Mouse (Mus musculus): Measurements from ENCODE around the gene Smurf1. TPM values are rescaled to one million over a fixed set of nuclear protein-coding genes. Genes with fewer than 3 reads are reported as not detected.

Smurf1 gene
- polyA plus RNA-seq, 1 experiment: 33.6 TPM

- Histone ChIP-seq H3K36me3 (ENCODE audit: control insufficient read depth, insufficient read depth, low read length) (no peaks in the 10 kb centered on the region), H3K4me1 (replicated peaks; ENCODE audit: control insufficient read depth, insufficient read depth, low read length) (no peaks in the 10 kb centered on the region), H3K27me3 (ENCODE audit: control insufficient read depth, insufficient read depth, low read length) (no peaks in the 10 kb centered on the region), H3K27ac (ENCODE audit: control insufficient read depth, insufficient read depth, low read length) (no peak overlapping the region), H3K4me3 (ENCODE audit: control insufficient read depth, insufficient read depth, low read length) (no peak overlapping the region)
- WGBS: 95% methylated on average over 3 of the region's 3 CpGs
- no peak for DNase-seq
- no peak for TF ChIP-seq CTCF (IDR thresholded peaks at IDR 0.05; ENCODE audit: borderline replicate concordance, control insufficient read depth, extremely low read depth, insufficient read depth, low read length, poor library complexity)
- TF ChIP-seq POLR2A (IDR thresholded peaks at IDR 0.05; ENCODE audit: control insufficient read depth, extremely low read depth, insufficient read depth, low read length, poor library complexity): no peak
Observed at GRCm38 (mm10) chr5:144983227-144983626, 17.6 kb upstream of the Smurf1 start.

- Histone ChIP-seq H3K4me1 (replicated peaks; ENCODE audit: control insufficient read depth, insufficient read depth, low read length) (no peaks in the 10 kb centered on the region), H3K27ac (ENCODE audit: control insufficient read depth, insufficient read depth, low read length) (no peak overlapping the region), H3K36me3 (ENCODE audit: control insufficient read depth, insufficient read depth, low read length) (no peaks in the 10 kb centered on the region), H3K4me3 (ENCODE audit: control insufficient read depth, insufficient read depth, low read length) (no peak overlapping the region), H3K27me3 (ENCODE audit: control insufficient read depth, insufficient read depth, low read length) (no peaks in the 10 kb centered on the region)
- TF ChIP-seq POLR2A (IDR thresholded peaks at IDR 0.05; ENCODE audit: control insufficient read depth, extremely low read depth, insufficient read depth, low read length, poor library complexity): no peak
- no peak for TF ChIP-seq CTCF (IDR thresholded peaks at IDR 0.05; ENCODE audit: borderline replicate concordance, control insufficient read depth, extremely low read depth, insufficient read depth, low read length, poor library complexity)
- 83% methylated on average over 6 of the region's 6 CpGs for WGBS
- no peak for DNase-seq
Observed at GRCm38 (mm10) chr5:144979110-144979509, 13.5 kb upstream of the Smurf1 start.

- Histone ChIP-seq H3K36me3 (ENCODE audit: control insufficient read depth, insufficient read depth, low read length) (no peaks in the 10 kb centered on the region), H3K4me1 (replicated peaks; ENCODE audit: control insufficient read depth, insufficient read depth, low read length) (no peaks in the 10 kb centered on the region), H3K4me3 (ENCODE audit: control insufficient read depth, insufficient read depth, low read length) (no peak overlapping the region), H3K27me3 (ENCODE audit: control insufficient read depth, insufficient read depth, low read length) (no peaks in the 10 kb centered on the region), H3K27ac (ENCODE audit: control insufficient read depth, insufficient read depth, low read length) (no peak overlapping the region)
- 30% methylated on average over 10 of the region's 10 CpGs for WGBS
- TF ChIP-seq CTCF (IDR thresholded peaks at IDR 0.05; ENCODE audit: borderline replicate concordance, control insufficient read depth, extremely low read depth, insufficient read depth, low read length, poor library complexity) (no peak), POLR2A (IDR thresholded peaks at IDR 0.05; ENCODE audit: control insufficient read depth, extremely low read depth, insufficient read depth, low read length, poor library complexity) (no peak)
- no peak for DNase-seq
Observed at GRCm38 (mm10) chr5:144978533-144979107, 13.0 kb upstream of the Smurf1 start.

- Histone ChIP-seq H3K4me3 (ENCODE audit: control insufficient read depth, insufficient read depth, low read length) (no peak overlapping the region), H3K27me3 (ENCODE audit: control insufficient read depth, insufficient read depth, low read length) (no peaks in the 10 kb centered on the region), H3K36me3 (ENCODE audit: control insufficient read depth, insufficient read depth, low read length) (no peaks in the 10 kb centered on the region), H3K4me1 (replicated peaks; ENCODE audit: control insufficient read depth, insufficient read depth, low read length) (0 out of 2 replicates have a peak, but pooled peaks cover 4% of the 10 kb centered on the region), H3K27ac (ENCODE audit: control insufficient read depth, insufficient read depth, low read length) (no peak overlapping the region)
- 91% methylated on average over 3 of the region's 3 CpGs for WGBS
- no peak for TF ChIP-seq CTCF (IDR thresholded peaks at IDR 0.05; ENCODE audit: borderline replicate concordance, control insufficient read depth, extremely low read depth, insufficient read depth, low read length, poor library complexity)
- no peak for TF ChIP-seq POLR2A (IDR thresholded peaks at IDR 0.05; ENCODE audit: control insufficient read depth, extremely low read depth, insufficient read depth, low read length, poor library complexity)
- no peak for DNase-seq
Observed at GRCm38 (mm10) chr5:144971266-144971665, 5.6 kb upstream of the Smurf1 start.

- WGBS: 6% methylated on average over 31 of the region's 56 CpGs
- Histone ChIP-seq H3K27ac (ENCODE audit: control insufficient read depth, insufficient read depth, low read length) (no peak overlapping the region), H3K4me1 (replicated peaks; ENCODE audit: control insufficient read depth, insufficient read depth, low read length) (peaks cover 22% of the 10 kb centered on the region), H3K36me3 (ENCODE audit: control insufficient read depth, insufficient read depth, low read length) (no peaks in the 10 kb centered on the region), H3K27me3 (ENCODE audit: control insufficient read depth, insufficient read depth, low read length) (no peaks in the 10 kb centered on the region), H3K4me3 (ENCODE audit: control insufficient read depth, insufficient read depth, low read length) (peak overlapping the region; percentile 53)
- TF ChIP-seq POLR2A (IDR thresholded peaks at IDR 0.05; ENCODE audit: control insufficient read depth, extremely low read depth, insufficient read depth, low read length, poor library complexity) (no peak), CTCF (IDR thresholded peaks at IDR 0.05; ENCODE audit: borderline replicate concordance, control insufficient read depth, extremely low read depth, insufficient read depth, low read length, poor library complexity) (no peak)
- DNase-seq: peak; percentile 93
Observed at GRCm38 (mm10) chr5:144964872-144965638, 592 bp downstream of the Smurf1 start.

- no peak for DNase-seq
- Histone ChIP-seq H3K36me3 (ENCODE audit: control insufficient read depth, insufficient read depth, low read length) (no peaks in the 10 kb centered on the region), H3K27me3 (ENCODE audit: control insufficient read depth, insufficient read depth, low read length) (no peaks in the 10 kb centered on the region), H3K4me1 (replicated peaks; ENCODE audit: control insufficient read depth, insufficient read depth, low read length) (peaks cover 24% of the 10 kb centered on the region), H3K27ac (ENCODE audit: control insufficient read depth, insufficient read depth, low read length) (no peak overlapping the region), H3K4me3 (ENCODE audit: control insufficient read depth, insufficient read depth, low read length) (no peak overlapping the region)
- TF ChIP-seq CTCF (IDR thresholded peaks at IDR 0.05; ENCODE audit: borderline replicate concordance, control insufficient read depth, extremely low read depth, insufficient read depth, low read length, poor library complexity) (no peak), POLR2A (IDR thresholded peaks at IDR 0.05; ENCODE audit: control insufficient read depth, extremely low read depth, insufficient read depth, low read length, poor library complexity) (no peak)
- 77% methylated on average over 8 of the region's 8 CpGs for WGBS
Observed at GRCm38 (mm10) chr5:144964465-144964864, 1.2 kb downstream of the Smurf1 start.

Measured in thymus, adult 2 months (tissue).